Mouse (Mus musculus) naive thymus-derived CD4-positive, alpha-beta T cell, adult 2 months (primary cell): Measurements from ENCODE around the gene Slc6a16.
"Not testable (repeated sequence)": the region's sequence is repeated elsewhere in the genome, so short reads cannot be mapped to it uniquely, and the experiment has no call there.

ENCODE experiments used
- DNase-seq: peaks from one replicate; pipeline ENCODE4 v3.0.0-alpha.2; 2011; ENCODE audit warnings: low read depth

Gene Slc6a16

DNA sequence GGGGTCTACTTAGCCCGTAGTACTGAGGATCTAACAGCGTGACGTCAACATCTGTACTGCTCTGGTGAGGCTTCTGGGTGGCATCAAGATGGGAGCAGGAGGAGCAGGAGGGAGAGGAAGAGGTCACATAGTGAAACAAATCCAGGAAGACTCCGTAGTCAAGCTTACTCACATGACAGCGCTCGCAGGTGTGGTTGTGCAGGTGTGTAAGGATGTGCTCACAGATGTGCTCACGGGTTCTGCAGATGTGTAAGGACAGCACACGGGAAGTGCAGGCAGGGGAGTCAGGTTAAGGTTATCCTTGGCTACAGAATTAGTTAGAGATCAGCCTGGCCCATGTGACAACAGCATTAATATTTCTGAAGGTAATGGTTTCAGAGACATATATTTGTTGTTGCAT, 12.9 kb downstream of the Slc6a16 start:
- no peak for DNase-seq

DNA sequence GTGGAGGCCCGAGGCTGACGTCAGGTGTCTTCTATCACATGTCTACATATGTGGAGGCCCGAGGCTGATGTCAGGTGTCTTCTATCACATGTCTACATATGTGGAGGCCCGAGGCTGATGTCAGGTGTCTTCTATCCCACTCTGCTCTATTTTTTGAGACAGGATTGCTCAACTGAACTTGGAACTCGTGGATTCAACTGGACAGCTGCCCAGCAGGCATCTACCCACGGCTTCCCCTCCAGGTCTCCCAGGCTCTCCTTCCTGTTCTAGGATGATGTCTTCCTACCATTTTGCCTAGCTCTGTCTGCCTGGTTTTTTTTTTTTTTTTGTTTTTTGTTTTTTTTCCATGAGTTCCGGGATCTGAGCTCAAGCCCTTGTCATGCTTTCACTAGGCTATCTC, 14.9 kb downstream of the Slc6a16 start:
- not testable (repeated sequence) for DNase-seq

DNA sequence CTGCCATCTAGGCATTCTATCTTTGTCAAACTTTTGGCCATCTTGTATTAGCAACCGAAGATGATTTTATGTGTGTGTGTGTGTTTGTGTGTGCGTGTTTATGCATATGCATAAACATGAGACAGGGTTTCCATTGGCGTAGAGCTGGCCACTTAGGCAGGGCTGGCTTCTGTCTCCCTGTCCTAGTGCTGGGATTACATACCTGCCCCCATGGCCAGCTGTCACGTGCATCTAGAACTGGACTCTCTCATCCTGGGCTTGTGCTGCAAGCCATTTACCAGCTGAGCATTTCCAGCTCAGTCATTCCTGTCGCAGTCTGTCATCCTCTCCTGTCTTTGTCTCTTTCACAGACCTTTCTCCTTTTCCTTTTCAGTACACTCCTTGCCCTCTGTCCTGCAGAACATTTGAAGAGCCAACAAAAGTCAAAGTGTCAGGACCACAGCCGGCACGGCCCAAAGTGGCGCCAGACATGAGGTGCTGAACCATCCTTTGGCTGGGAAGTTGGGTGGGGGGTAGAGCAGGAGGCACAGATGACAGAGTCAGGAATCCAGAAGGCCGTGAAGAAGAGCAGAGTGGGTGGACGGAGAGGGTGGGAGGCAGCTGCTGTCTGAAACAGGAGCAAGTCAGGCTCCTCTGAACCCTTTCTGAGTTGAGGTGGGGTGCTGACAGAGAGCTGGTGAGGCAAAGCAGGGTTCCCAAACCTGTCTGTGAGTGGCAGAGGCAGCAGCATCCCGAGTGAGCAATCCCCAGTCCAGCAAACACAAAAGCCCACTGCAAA, 16.4 kb downstream of the Slc6a16 start:
- DNase-seq: no peak

GRCm38 (mm10) chr7:45259281-45259680, 18.4 kb downstream of the Slc6a16 start:
- DNase-seq: no peak

DNA sequence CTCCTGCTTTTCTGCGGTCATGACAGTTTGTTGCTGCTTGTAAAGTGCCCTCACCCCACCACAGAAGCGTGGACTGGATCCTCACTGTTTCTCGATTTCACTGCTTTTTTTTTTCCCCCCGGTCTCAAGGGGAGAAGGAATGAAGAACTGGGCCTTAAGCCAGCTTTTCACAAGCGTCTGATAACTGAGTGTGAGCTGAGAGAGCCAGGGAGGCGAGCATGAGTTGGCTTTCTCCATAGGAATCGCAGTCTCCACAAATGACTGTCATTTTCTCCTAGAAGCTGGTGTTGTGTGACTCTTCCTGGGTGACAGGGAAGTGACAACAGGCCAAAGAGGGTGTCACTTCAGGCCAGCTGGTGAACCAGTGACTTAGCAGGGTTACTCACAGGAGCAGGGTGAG, 21.4 kb downstream of the Slc6a16 start:
- no peak for DNase-seq

DNA sequence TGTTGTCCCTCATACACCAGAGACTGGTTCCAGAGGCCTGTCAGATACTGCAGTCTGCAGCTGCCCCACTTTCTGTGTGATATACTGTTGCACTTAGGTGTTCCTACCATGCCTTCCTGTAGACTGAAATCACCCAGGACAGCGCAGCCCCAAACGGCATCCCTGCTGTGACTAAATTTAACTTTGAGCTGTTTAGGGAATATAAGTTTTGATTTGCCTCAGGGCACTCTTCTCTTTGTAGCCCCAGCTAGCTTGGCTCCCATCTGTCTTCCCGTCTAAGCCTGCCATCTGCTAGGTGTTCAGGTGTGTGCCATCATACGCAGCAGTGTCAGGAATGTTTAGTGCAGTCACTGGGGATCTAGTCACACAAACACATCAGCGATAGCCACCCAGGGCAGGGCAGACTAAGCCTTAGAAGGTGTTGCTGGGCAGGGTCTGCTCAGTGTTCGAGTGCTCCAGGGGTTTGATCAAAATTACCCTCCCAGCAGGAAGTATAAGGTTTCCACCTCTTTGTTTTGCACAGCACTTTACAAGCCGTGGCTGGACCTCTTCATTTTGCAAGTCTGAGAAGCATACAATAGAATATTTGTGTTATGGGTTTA, 22.2 kb downstream of the Slc6a16 start:
- DNase-seq: no peak

DNA sequence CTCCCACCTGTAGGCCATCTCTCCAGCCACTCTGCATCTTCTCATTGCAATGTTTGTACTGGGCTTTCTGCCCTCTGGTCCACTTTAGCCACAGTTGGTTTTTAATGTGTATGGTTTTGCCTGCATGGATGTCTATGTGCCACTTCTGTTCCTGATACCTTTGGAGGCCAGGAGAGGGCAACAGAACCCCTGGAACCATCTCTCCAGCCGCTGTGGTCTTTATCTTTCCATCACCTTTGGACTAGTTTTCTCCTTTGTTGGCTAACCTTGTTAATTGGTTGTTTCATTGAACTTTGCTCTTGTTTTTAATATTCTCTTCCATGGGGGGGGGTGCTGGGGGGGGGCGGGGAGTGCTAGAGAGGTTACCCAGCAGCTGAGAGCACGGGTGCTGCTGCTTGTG, 23.5 kb downstream of the Slc6a16 start:
- DNase-seq: no peak

GRCm38 (mm10) chr7:45265518-45265917, 24.6 kb downstream of the Slc6a16 start:
- no peak for DNase-seq

- no peak for DNase-seq
Measured at GRCm38 (mm10) chr7:45272786-45273412, 32.0 kb downstream of the Slc6a16 start.

DNA sequence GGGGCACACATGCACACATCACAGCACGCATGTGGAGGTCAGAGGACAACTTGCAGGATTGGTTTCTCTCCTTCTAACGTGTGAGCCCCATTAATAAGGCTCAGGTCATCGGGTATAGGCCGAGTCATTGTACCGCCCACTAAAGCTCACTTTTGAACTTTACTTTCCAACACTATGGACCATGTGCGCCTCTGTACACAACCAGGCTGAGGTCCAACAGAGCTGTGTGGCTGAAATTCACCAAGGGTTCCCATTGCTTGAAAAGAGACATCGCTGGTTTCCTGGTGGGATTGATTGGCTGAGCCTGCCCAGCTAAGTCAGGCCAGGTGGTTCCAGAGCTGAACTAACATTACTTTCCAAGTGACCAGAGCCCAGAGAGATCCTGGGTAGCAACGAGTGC, 32.8 kb downstream of the Slc6a16 start:
- DNase-seq: no peak

DNA sequence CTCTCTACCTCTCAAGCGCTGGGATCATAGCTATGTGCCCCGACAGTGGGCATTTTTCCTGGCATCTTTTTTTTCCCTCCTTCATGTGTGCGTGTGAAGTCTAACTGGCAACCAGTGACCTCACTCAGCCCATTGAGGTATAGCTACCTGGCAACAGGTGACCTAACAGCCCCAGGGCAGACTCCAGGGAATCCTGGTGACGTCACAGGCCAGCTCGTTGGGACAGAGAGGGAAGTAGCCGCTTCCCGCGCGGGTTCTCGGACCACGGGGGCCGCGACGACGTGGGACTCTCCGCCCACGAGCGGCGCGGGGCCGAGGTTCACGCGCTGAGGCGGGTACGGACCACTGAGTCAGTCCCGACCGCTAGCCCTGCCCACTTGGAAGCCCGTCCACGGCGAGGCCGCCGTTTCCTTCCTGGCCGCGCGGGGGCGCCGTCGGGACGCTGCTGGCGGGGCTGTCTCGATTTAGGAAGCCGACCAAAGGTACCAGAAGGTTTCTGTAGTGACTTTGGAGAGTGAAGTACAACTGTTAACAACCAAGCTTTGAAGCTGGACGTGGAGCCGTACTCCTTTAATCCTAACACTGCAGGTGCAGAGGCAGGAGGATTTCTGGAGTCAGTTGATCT, 36.4 kb downstream of the Slc6a16 start, which contains the start of gene Slc6a21:
Gene Slc6a21, plus strand, starts transcription at position 378 of the 625 bp plus-strand sequence.
- peak; percentile 85 for DNase-seq

DNA sequence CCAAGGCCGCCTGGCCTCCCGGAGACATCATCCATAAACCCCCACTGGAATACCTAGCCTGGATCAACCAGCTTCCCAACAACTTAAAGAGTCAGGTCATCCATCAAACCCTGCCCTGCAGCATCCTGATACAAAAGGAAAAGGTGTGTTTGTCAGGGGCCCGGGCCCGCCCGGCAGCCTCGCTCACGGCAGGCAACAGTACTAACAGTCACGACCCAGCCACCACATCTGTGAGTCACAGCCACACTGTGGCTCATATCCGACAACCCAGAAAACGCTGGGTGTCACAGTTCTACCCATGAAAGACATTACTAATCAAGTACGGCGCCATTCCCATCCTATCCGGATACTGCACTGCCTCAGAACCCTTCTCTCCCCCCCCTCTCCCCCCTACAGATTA, 45.6 kb downstream of the Slc6a16 start:
- DNase-seq: no peak

GRCm38 (mm10) chr7:45296626-45297025, 55.7 kb downstream of the Slc6a16 start:
- DNase-seq: no peak

GRCm38 (mm10) chr7:45297563-45297962, 56.7 kb downstream of the Slc6a16 start:
- no peak for DNase-seq

GRCm38 (mm10) chr7:45299752-45300151, 58.9 kb downstream of the Slc6a16 start:
- DNase-seq: peak; percentile 76

- DNase-seq: peak; percentile 65
Measured at GRCm38 (mm10) chr7:45300270-45300669, 59.4 kb downstream of the Slc6a16 start.

DNA sequence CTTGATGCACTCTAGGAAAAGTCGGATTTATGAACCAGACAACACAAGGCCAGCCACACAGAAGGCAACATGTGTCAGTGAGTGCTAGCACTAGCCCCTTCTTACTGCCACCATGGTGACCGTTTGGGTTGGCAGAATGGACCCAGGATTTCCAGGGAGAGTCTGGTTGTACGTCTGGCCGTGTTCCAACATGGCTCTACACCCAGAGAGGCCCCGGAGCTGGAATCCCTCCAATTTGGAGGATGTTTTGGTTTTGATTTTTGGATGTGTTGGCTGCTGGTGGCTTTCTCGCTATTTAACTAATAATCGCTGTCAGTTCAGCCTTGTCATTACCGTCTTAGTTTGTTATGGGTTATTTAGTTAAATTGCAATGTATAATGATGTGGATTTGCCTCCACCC, 61.7 kb downstream of the Slc6a16 start:
- DNase-seq: no peak

DNA sequence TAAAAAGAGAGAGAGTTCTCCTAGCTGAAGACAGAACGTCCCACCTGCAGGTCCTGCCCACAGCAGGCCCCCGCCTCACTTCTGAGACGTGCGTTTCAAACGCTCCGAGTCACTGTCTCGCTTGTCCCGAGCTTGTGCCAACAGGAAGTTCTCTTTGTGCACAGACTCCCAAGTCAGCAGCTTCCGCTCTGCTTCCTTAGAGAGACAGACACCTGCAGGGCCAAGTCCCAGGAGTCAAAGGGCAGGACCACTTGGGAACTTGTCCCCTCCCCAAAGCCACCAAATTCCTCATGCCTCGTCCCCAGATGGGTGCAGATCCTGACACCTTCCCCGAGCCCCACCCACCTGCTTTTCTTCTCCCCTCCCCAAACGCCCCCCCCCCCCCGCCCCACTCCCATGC, 64.0 kb downstream of the Slc6a16 start:
- DNase-seq: no peak

DNA sequence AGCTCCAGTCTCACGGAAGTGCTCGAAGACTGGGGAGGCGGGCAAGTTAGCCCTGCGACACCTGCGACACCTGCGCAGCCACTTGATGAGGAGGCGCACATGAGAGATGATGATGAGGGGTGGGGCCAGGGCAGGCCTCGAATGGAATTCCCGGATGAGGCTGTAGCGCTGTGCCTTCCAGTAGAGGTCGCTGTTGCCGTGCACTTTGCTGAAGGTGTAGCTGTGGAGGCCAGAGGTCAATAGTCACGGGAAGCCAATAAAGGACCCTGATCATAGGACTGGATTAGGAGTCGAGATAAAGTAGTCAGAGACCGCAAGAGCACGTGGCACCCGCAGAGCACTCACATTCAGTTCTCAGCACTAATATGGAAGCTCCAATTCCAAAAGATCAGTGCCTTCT, 64.4 kb downstream of the Slc6a16 start:
- DNase-seq: peak; percentile 74

DNA sequence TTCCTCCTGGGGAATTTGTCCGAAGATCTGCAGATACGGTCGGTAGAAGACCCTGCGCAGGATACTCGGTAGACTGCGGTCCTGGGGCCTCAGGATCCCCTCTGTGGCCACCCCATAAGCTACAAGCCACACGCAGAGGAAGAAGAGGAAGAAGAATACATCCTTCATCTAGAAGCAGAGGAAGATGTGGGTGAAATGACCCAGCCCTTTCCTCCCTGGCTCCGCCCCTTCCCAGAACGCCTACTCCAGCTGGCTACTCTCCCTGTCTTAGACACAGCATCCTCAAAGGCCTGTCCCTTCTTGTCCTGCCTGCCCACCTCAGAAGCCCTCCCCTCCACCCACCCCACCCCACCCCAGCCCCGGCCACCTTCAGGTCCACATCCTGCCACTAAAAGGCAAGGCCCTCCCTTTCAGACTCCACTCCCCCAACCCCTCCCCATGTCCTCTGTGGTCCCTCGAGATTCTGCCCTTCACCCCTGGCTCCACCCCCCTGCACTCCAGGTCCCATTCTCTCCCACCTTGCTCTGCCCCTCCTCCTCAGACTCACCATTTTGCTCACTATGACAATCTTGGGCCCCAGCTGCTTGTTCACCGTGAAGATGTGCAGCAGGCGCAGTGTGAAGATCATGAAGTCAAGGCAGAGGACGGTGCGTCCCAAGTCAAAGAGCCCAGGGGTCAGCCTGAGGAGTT, 67.8 kb downstream of the Slc6a16 start:
- DNase-seq: no peak

GRCm38 (mm10) chr7:45309455-45309854, 68.6 kb downstream of the Slc6a16 start:
- peak; percentile 78 for DNase-seq

GRCm38 (mm10) chr7:45312023-45312422, 71.1 kb downstream of the Slc6a16 start:
- no peak for DNase-seq
